Mouse (Mus musculus) Patski (cell line): Measurements from ENCODE around the gene Serinc3. TPM values are rescaled to one million over a fixed set of nuclear protein-coding genes. Genes with fewer than 3 reads are reported as not detected.

Experiments used
- ATAC-seq: fragments of 100-300 bp; one replicate; pipeline ENCODE4 v1.8.0; 2021
- CTCF ChIA-PET: fragments of 350-600 bp; sonication (Branson Sonifier 250); formaldehyde crosslinking; loops from one replicate; lab custom pipeline; 2022; ENCODE audit warnings: inconsistent platforms; lab: Charles Lee
- POLR2A ChIA-PET: fragments of 350-600 bp; sonication (Branson Sonifier 250); formaldehyde crosslinking; loops from one replicate; lab custom pipeline; 2022; ENCODE audit warnings: antibody characterized with exemption, inconsistent platforms; lab: Charles Lee
- DNase-seq: peaks from one replicate; pipeline ENCODE4 v3.0.0-alpha.2; 2011; ENCODE audit warnings: low read depth, low spot score
- H3K27me3 ChIP-seq: fragments of 371-371 bp; one replicate; pipeline ENCODE4 v1.5.1; 2021
- CTCF ChIP-seq: fragments of 100-300 bp; IDR thresholded peaks from one replicate; pipeline ENCODE4 v1.5.1; 2021
- in situ Hi-C: fragments of 300-500 bp; cut with MboI; formaldehyde crosslinking; loops from 3 replicates; pipeline ENCODE4 v1.11.1; 2018; ENCODE audit warnings: low pct_unique_long_range_greater_than_20kb, mixed read lengths
- polyA plus RNA-seq: library from polyadenylated mRNA; unstranded; gene quantifications from one replicate; pipeline ENCODE4 v1.2.3, GENCODE M21; 2021

Gene Serinc3
- polyA plus RNA-seq, 1 experiment from 2014 or later: 238 TPM

- in situ Hi-C loops: no loop called here
- DNase-seq (no peak), ATAC-seq (no peak)
- peaks cover 4% of the 10 kb centered on the region for H3K27me3 ChIP-seq
- TF ChIP-seq CTCF: no peak
- POLR2A ChIA-PET: no interaction called here
- CTCF ChIA-PET: no interaction called here
Observed at GRCm38 (mm10) chr2:163587506-163587905, 57.4 kb downstream of the Serinc3 start.

DNA sequence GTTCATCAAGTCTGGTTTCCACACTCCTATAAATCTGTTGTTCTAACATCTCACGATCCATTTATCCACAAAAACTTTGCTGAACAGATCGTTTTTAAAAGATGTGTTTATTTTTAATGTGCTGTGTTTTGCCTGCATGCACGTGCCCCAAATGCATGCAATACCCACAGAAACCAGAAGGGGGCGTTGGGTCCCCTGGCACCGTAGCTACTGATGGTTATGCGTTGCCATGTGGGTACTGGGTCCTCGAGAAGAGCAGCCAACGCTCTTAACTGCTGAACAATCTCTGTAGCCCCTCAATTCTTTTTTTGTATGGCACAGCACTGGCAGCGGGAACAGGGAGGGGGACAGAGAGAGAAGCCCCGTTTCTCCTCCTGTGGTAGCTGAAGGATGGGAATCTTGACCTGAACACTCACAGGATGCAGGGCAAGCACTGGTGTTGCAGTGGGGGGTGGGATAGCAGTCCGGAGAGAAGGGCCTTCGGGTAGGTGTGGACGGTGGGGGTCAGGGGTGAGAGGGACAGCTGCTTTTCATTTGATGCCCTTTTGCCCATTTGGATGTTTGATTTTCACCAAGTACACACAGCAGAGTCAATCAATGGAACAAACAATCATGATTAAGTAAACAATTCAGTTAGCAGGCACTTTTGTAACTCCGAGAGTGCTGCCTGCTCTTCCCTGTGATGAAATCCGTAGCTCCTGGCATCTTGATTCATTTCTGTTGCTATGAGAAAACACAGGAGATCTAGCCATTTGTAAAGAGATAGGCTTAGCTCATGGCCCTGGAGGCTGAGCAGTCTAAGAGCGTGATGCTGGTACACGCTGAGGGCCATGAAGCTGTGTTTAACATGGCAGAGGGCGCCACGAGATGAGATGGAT is 58.3 kb downstream of the Serinc3 start:
- no peak for DNase-seq
- ATAC-seq: no peak
- POLR2A ChIA-PET: no interaction called here
- CTCF ChIA-PET: interaction anchor here (0.9 to 2.3 kb wide), 4 partner anchors 11 to 114 kb away, joined by 4 to 8 read pairs (median 4); partner anchors contain the start of gene Fitm2
- TF ChIP-seq CTCF: peak; percentile 58
- in situ Hi-C loops: no loop called here
- H3K27me3 ChIP-seq: no peaks in the 10 kb centered on the region

DNA sequence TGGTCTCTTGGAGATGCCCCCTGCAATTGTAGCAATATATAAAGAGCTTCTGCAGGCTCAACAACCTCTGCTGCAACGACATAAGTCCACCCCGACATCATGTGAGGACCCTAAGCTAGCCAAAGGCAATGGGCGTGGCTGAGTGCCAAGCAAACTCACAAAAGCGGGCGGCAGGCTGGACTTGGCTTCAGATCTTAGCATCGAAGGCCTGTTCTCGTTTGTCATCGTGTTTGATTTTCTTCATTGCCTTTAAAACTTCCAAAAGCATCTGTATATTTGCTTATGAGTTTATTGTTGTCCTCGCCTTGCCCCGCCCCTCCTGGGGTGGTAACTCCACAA is 60.9 kb downstream of the Serinc3 start:
- no peak for TF ChIP-seq CTCF
- POLR2A ChIA-PET: no interaction called here
- CTCF ChIA-PET: interaction anchor here (2.3 kb wide), 1 partner anchor 15 kb away, joined by 5 read pairs; no protein-coding TSS in a partner anchor
- DNase-seq (no peak), ATAC-seq (no peak)
- in situ Hi-C loops: no loop called here
- no peaks in the 10 kb centered on the region for H3K27me3 ChIP-seq

- no peak for ATAC-seq
Observed at GRCm38 (mm10) chr2:163583226-163584087, 61.5 kb downstream of the Serinc3 start.

GRCm38 (mm10) chr2:163580069-163580945 is 64.6 kb downstream of the Serinc3 start:
- TF ChIP-seq CTCF: no peak
- DNase-seq: no peak
- in situ Hi-C loops: no loop called here
- ATAC-seq: no peak
- ChIA-PET CTCF (no interaction called here), POLR2A (interaction anchor here (0.6 kb wide), 2 partner anchors 32 to 257 kb away, joined by 3 read pairs; no protein-coding TSS in a partner anchor)
- no peaks in the 10 kb centered on the region for H3K27me3 ChIP-seq

More at GRCm38 (mm10) chr2:163583226-163584087, 61.5 kb downstream of the Serinc3 start:
- DNase-seq: no peak
- POLR2A ChIA-PET: no interaction called here
- H3K27me3 ChIP-seq: no peaks in the 10 kb centered on the region
- in situ Hi-C loops: no loop called here
- TF ChIP-seq CTCF: no peak
- CTCF ChIA-PET: interaction anchor here (2.3 kb wide), 1 partner anchor 15 kb away, joined by 5 read pairs; no protein-coding TSS in a partner anchor

DNA sequence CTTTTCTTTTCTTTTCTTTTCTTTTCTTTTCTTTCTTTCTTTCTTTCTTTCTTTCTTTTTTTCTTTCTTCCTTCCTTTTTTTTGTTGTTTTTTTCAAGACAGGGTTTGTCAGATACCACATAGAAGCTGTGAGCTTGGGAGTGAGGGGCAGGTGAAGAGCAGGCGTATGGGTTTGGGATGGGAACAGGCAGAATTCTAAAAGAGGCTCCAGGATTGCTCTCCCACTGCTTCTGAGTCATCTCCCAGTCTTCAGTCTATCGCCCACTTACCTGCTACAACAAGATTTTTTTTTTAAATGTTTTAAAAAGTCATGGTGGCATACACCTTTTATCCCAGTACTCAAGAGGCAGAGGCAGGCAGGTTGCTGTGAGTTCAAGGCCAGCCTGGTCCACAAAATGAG is 66.9 kb downstream of the Serinc3 start:
- in situ Hi-C loops: no loop called here
- ATAC-seq (no peak), DNase-seq (no peak)
- ChIA-PET CTCF (interaction anchor here (1.0 kb wide), 1 partner anchor 20 kb away, joined by 4 read pairs; no protein-coding TSS in a partner anchor), POLR2A (no interaction called here)
- peaks cover 6% of the 10 kb centered on the region for H3K27me3 ChIP-seq
- no peak for TF ChIP-seq CTCF

DNA sequence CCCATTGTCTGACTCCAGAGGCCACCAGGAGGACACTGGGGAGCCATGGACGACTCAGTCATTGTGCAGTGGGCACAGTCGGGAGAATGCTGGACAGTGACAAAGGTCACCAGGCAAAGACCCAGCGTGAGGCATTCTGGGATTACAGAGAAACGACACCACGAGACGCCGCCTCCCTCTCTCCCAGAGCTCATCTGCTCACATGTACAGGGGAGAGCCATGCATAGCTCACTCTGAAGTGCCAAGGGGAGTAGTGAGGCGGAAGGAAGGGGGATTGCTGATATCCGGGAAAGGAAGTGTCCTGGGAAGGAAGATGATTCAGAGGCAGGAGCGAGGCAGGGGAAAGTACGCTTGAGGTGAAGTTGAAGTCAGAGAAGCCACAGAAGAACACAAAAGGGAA is 69.7 kb downstream of the Serinc3 start:
- ChIA-PET POLR2A (no interaction called here), CTCF (no interaction called here)
- in situ Hi-C loops: no loop called here
- ATAC-seq (no peak), DNase-seq (no peak)
- H3K27me3 ChIP-seq: peaks cover 29% of the 10 kb centered on the region
- TF ChIP-seq CTCF: no peak

DNA sequence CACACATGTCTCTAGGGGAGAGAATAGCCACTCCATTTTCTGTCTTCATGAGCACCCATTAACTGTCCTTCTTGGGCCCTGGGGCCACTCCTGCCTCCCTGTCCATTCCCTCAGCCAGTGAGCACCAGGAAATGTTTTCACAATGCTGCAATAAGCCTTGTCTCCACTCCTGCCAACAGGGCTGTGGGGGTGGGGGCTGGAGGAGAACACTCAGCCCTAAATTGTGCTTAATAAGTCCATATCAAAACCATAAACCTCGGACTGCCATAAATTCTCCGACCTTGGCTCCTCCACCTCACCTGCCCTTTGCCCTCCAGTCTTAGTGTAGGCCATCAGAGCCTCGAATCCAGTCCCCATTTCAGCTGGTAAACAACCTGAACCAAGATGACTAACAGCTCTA is 70.6 kb downstream of the Serinc3 start:
- ChIA-PET POLR2A (no interaction called here), CTCF (no interaction called here)
- in situ Hi-C loops: no loop called here
- DNase-seq (no peak), ATAC-seq (no peak)
- peaks cover 29% of the 10 kb centered on the region for H3K27me3 ChIP-seq
- TF ChIP-seq CTCF: no peak

Other genes with a start within 250 kb of the Serinc3 start
- gene Jph2, start 247.1 kb downstream of the Serinc3 start, polyA plus RNA-seq: 0.28 TPM
- 39.0 TPM for gene Oser1, start 220.4 kb downstream of the Serinc3 start, polyA plus RNA-seq
- gene Gdap1l1, start 206.7 kb downstream of the Serinc3 start, polyA plus RNA-seq: 0.21 TPM
- 11.7 TPM for gene Fitm2, start 172.5 kb downstream of the Serinc3 start, polyA plus RNA-seq
- not detected for gene R3hdml, start 152.8 kb downstream of the Serinc3 start, polyA plus RNA-seq
- 0.19 TPM for gene Hnf4a, start 138.3 kb downstream of the Serinc3 start, polyA plus RNA-seq
- gene Ttpal, start 42.8 kb downstream of the Serinc3 start, polyA plus RNA-seq: 19.4 TPM
- 87.0 TPM for gene Pkig, start 13.3 kb upstream of the Serinc3 start, polyA plus RNA-seq
- gene Ada, start 105.1 kb upstream of the Serinc3 start, polyA plus RNA-seq: 4.0 TPM
- gene Ccn5, start 175.7 kb upstream of the Serinc3 start, polyA plus RNA-seq: 143 TPM
- not detected for gene Kcnk15, start 208.5 kb upstream of the Serinc3 start, polyA plus RNA-seq